Mouse (Mus musculus) forebrain, postnatal 0 days (tissue): ENCODE results near the gene Tmem179. TPM values are rescaled to one million over a fixed set of nuclear protein-coding genes. Genes with fewer than 3 reads are reported as not detected.

Experiments
- ATAC-seq: fragments of 200-750 bp; cut with Nextera tagmentation; 2 replicates; pipeline ENCODE4 v1.8.0; 2017; ENCODE audit warnings: mild to moderate bottlenecking, moderate library complexity
- DNase-seq: peaks from one replicate; pipeline ENCODE4 v3.0.0-alpha.2; 2015
- H3K27ac ChIP-seq: fragments of 300-500 bp; sonication (generic); 2 replicates; pipeline ENCODE4 v1.5.1; 2014; ENCODE audit warnings: low read depth, mild to moderate bottlenecking, antibody characterized with exemption, low read length, moderate library complexity, mixed read lengths
- H3K27me3 ChIP-seq: fragments of 300-500 bp; sonication (generic); 2 replicates; pipeline ENCODE4 v1.6.1; 2014; ENCODE audit warnings: mild to moderate bottlenecking, low read length, mixed read lengths; ENCODE audit not compliant: insufficient read depth
- H3K36me3 ChIP-seq: fragments of 300-500 bp; sonication (generic); 2 replicates; pipeline ENCODE4 v1.6.1; 2014; ENCODE audit warnings: mild to moderate bottlenecking, moderate library complexity; ENCODE audit not compliant: insufficient read depth
- H3K4me1 ChIP-seq: fragments of 300-500 bp; sonication (generic); 2 replicates; pipeline ENCODE4 v1.6.1; 2014; ENCODE audit warnings: antibody characterized with exemption; ENCODE audit not compliant: insufficient read depth
- H3K4me2 ChIP-seq: fragments of 300-500 bp; sonication (generic); 2 replicates; pipeline ENCODE4 v1.6.1; 2014; ENCODE audit warnings: low read depth, mild to moderate bottlenecking, moderate library complexity
- H3K4me3 ChIP-seq: fragments of 300-500 bp; sonication (generic); 2 replicates; pipeline ENCODE4 v1.5.1; 2014; ENCODE audit warnings: low read depth, low read length, mixed read lengths
- H3K9ac ChIP-seq: fragments of 300-500 bp; sonication (generic); 2 replicates; pipeline ENCODE4 v1.6.1; 2014; ENCODE audit warnings: mild to moderate bottlenecking
- H3K9me3 ChIP-seq: fragments of 300-500 bp; sonication (generic); 2 replicates; pipeline ENCODE4 v1.6.1; 2016; ENCODE audit warnings: low read length
- CTCF ChIP-seq: sonication (generic); IDR thresholded peaks from 2 replicates; pipeline ENCODE4 v1.5.1; 2016; ENCODE audit warnings: antibody characterized with exemption, control low read depth, low read depth
- WGBS: fragments of 180-500 bp; shearing (Covaris S2); extraction: QIAGEN DNeasy Blood & Tissue Kit; methylation state at CpG from one replicate; pipeline ENCODE4 v1.1.7; 2014; 5-methylcytosine and 5-hydroxymethylcytosine counted together
- polyA plus RNA-seq: library from polyadenylated mRNA; unstranded; fragments of >200 nt; fragmentation: Nextera tagmentation; extraction: Ambion mirVana; gene quantifications from 2 replicates; pipeline ENCODE4 v1.2.1, GENCODE M21; 2015
- total RNA-seq: library from RNA; depleted of rRNA; stranded (reverse); fragments of >200 nt; gene quantifications from 2 replicates; pipeline ENCODE4 v1.2.3, GENCODE M21; 2014

The Tmem179 gene
- total and polyA plus RNA-seq, 2 experiments from 2014 or later = 112 to 119 TPM

- WGBS = 76% methylated on average over 5 of the region's 5 CpGs
- Histone ChIP-seq H3K4me3 (no peak overlapping the region), H3K36me3 (no peaks in the 10 kb centered on the region), H3K27ac (no peak overlapping the region), H3K9me3 (no peaks in the 10 kb centered on the region), H3K4me2 (no peak overlapping the region), H3K27me3 (no peaks in the 10 kb centered on the region), H3K4me1 (no peaks in the 10 kb centered on the region), H3K9ac (no peak overlapping the region)
- no peak for ATAC-seq
- TF ChIP-seq CTCF = no peak
- no peak for DNase-seq
Observed at GRCm38 (mm10) chr12:112557219-112557618, 40.7 kb upstream of the Tmem179 start.

- H3K4me1 ChIP-seq = no peaks in the 10 kb centered on the region
- no peaks in the 10 kb centered on the region for H3K9me3 ChIP-seq
- no peak overlapping the region for H3K27ac ChIP-seq
- no peak for DNase-seq
- WGBS = 76% methylated on average over 9 of the region's 9 CpGs
- H3K27me3 ChIP-seq = no peaks in the 10 kb centered on the region
- H3K4me2 ChIP-seq = no peak overlapping the region
- H3K4me3 ChIP-seq = no peak overlapping the region
- no peak for ATAC-seq
- no peaks in the 10 kb centered on the region for H3K36me3 ChIP-seq
- H3K9ac ChIP-seq = no peak overlapping the region
- no peak for TF ChIP-seq CTCF
Observed at GRCm38 (mm10) chr12:112556531-112557060, 40.0 kb upstream of the Tmem179 start.

- no peak overlapping the region for H3K4me2 ChIP-seq
- H3K27me3 ChIP-seq = no peaks in the 10 kb centered on the region
- no peaks in the 10 kb centered on the region for H3K36me3 ChIP-seq
- no peak for TF ChIP-seq CTCF
- H3K4me3 ChIP-seq = no peak overlapping the region
- DNase-seq (no peak), ATAC-seq (no peak)
- no peak overlapping the region for H3K27ac ChIP-seq
- H3K9me3 ChIP-seq = no peaks in the 10 kb centered on the region
- no peak overlapping the region for H3K9ac ChIP-seq
- 26% methylated on average over 12 of the region's 12 CpGs for WGBS
- no peaks in the 10 kb centered on the region for H3K4me1 ChIP-seq
Observed at GRCm38 (mm10) chr12:112554900-112555299, 38.4 kb upstream of the Tmem179 start.

GRCm38 (mm10) chr12:112552520-112552919, 36.0 kb upstream of the Tmem179 start:
- Histone ChIP-seq H3K9me3 (no peaks in the 10 kb centered on the region), H3K4me1 (no peaks in the 10 kb centered on the region), H3K9ac (no peak overlapping the region), H3K4me2 (no peak overlapping the region), H3K4me3 (no peak overlapping the region), H3K27me3 (no peaks in the 10 kb centered on the region), H3K27ac (no peak overlapping the region), H3K36me3 (no peaks in the 10 kb centered on the region)
- DNase-seq (no peak), ATAC-seq (0 out of 2 replicates have a peak, but pooled peaks have one; percentile 14)
- 67% methylated on average over 5 of the region's 5 CpGs for WGBS
- TF ChIP-seq CTCF = no peak

- H3K27ac ChIP-seq = no peak overlapping the region
- H3K9me3 ChIP-seq = no peaks in the 10 kb centered on the region
- H3K4me3 ChIP-seq = no peak overlapping the region
- DNase-seq (peak; percentile 88), ATAC-seq (peak; percentile 85)
- no peaks in the 10 kb centered on the region for H3K36me3 ChIP-seq
- TF ChIP-seq CTCF = peak; percentile 100
- H3K4me1 ChIP-seq = no peaks in the 10 kb centered on the region
- H3K9ac ChIP-seq = no peak overlapping the region
- no peaks in the 10 kb centered on the region for H3K27me3 ChIP-seq
- H3K4me2 ChIP-seq = no peak overlapping the region
- 6% methylated on average over 13 of the region's 13 CpGs for WGBS
Observed at GRCm38 (mm10) chr12:112551861-112552375, 35.4 kb upstream of the Tmem179 start.

- Histone ChIP-seq H3K9ac (no peak overlapping the region), H3K27ac (no peak overlapping the region), H3K4me1 (no peaks in the 10 kb centered on the region), H3K36me3 (no peaks in the 10 kb centered on the region), H3K4me3 (no peak overlapping the region), H3K4me2 (no peak overlapping the region), H3K27me3 (no peaks in the 10 kb centered on the region), H3K9me3 (no peaks in the 10 kb centered on the region)
- DNase-seq (no peak), ATAC-seq (no peak)
- 98% methylated on average over 1 of the region's 1 CpGs for WGBS
- no peak; the same call in 1 of the 2 replicates for TF ChIP-seq CTCF
Observed at GRCm38 (mm10) chr12:112549287-112549686, 32.7 kb upstream of the Tmem179 start.

GRCm38 (mm10) chr12:112546110-112546509, 29.6 kb upstream of the Tmem179 start:
- no peak for TF ChIP-seq CTCF
- WGBS = 87% methylated on average over 8 of the region's 8 CpGs
- H3K9ac ChIP-seq = no peak overlapping the region
- ATAC-seq = no peak
- no peak overlapping the region for H3K4me3 ChIP-seq
- H3K27me3 ChIP-seq = no peaks in the 10 kb centered on the region
- H3K27ac ChIP-seq = no peak overlapping the region
- no peaks in the 10 kb centered on the region for H3K9me3 ChIP-seq
- no peak for DNase-seq
- H3K4me1 ChIP-seq = peaks cover 17% of the 10 kb centered on the region
- no peaks in the 10 kb centered on the region for H3K36me3 ChIP-seq
- H3K4me2 ChIP-seq = no peak overlapping the region
